Mouse (Mus musculus): ENCODE results near the gene Lcmt2. TPM values are rescaled to one million over a fixed set of nuclear protein-coding genes. Genes with fewer than 3 reads are reported as not detected.
"Not testable (repeated sequence)": the region's sequence is repeated elsewhere in the genome, so short reads cannot be mapped to it uniquely, and the experiment has no call there.

Gene Lcmt2
- polyA plus RNA-seq, 1 experiment from 2014 or later, result 23.3 TPM

GRCm38 (mm10) chr2:121128865-121129620 is 11.4 kb downstream of the Lcmt2 start:
- Histone ChIP-seq H3K9ac (replicated peaks; ENCODE audit: low read length) (no peak overlapping the region), H3K9me3 (ENCODE audit: control insufficient read depth, low read length) (no peaks in the 10 kb centered on the region), H3K36me3 (ENCODE audit: control insufficient read depth, insufficient read depth, low read length) (no peaks in the 10 kb centered on the region), H3K4me2 (ENCODE audit: low read length) (no peak overlapping the region), H3K4me1 (ENCODE audit: control insufficient read depth, insufficient read depth, low read length) (no peaks in the 10 kb centered on the region), H3K27ac (replicated peaks; ENCODE audit: low read depth, low read length) (no peak overlapping the region), H3K4me3 (replicated peaks; ENCODE audit: low read depth, low read length) (no peak overlapping the region), H3K27me3 (ENCODE audit: control insufficient read depth, insufficient read depth, low read length) (no peaks in the 10 kb centered on the region)
- 70% methylated on average over 9 of the region's 9 CpGs for WGBS
- DNase-seq, result no peak
- ATAC-seq (ENCODE audit: low FRiP score, low TSS enrichment), result no peak

GRCm38 (mm10) chr2:121127536-121127935 is 12.9 kb downstream of the Lcmt2 start:
- no peak overlapping the region for H3K4me3 ChIP-seq (replicated peaks; ENCODE audit: low read depth, low read length)
- no peak overlapping the region for H3K9ac ChIP-seq (replicated peaks; ENCODE audit: low read length)
- 85% methylated on average over 1 of the region's 1 CpGs for WGBS
- DNase-seq (no peak), ATAC-seq (ENCODE audit: low FRiP score, low TSS enrichment) (no peak)
- H3K27ac ChIP-seq (replicated peaks; ENCODE audit: low read depth, low read length), result no peak overlapping the region
- H3K4me1 ChIP-seq (ENCODE audit: control insufficient read depth, insufficient read depth, low read length), result no peaks in the 10 kb centered on the region
- no peak overlapping the region for H3K4me2 ChIP-seq (ENCODE audit: low read length)
- no peaks in the 10 kb centered on the region for H3K9me3 ChIP-seq (ENCODE audit: control insufficient read depth, low read length)
- no peaks in the 10 kb centered on the region for H3K27me3 ChIP-seq (ENCODE audit: control insufficient read depth, insufficient read depth, low read length)
- H3K36me3 ChIP-seq (ENCODE audit: control insufficient read depth, insufficient read depth, low read length), result no peaks in the 10 kb centered on the region

GRCm38 (mm10) chr2:121126302-121126701 is 14.2 kb downstream of the Lcmt2 start:
- not testable (repeated sequence) for H3K27me3 ChIP-seq (ENCODE audit: control insufficient read depth, insufficient read depth, low read length); H3K4me1 ChIP-seq (ENCODE audit: control insufficient read depth, insufficient read depth, low read length); DNase-seq; H3K4me2 ChIP-seq (ENCODE audit: low read length); H3K36me3 ChIP-seq (ENCODE audit: control insufficient read depth, insufficient read depth, low read length); H3K9me3 ChIP-seq (ENCODE audit: control insufficient read depth, low read length); H3K4me3 ChIP-seq (replicated peaks; ENCODE audit: low read depth, low read length); H3K9ac ChIP-seq (replicated peaks; ENCODE audit: low read length); H3K27ac ChIP-seq (replicated peaks; ENCODE audit: low read depth, low read length); ATAC-seq (ENCODE audit: low FRiP score, low TSS enrichment)
- 90% methylated on average over 5 of the region's 5 CpGs for WGBS

DNA sequence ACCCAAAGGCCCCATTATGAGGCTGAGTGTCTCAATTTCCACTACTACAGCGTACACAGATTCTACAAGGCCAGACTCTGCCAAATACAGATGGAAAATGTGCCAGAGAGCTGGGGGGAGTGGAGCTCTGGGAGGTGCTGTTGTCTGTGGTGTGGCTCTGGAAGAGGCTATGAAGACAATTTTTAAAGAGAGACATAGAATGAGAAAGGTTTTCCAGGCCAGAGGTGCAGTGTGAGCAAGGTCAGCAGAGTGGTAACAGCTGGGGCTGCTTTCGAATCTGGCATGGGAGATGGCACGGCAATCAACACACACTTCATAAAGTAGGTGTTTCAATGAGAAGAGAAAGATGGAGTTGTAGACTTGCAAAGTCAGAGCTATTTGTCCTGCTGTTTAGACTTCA is 21.2 kb downstream of the Lcmt2 start:
- ATAC-seq (ENCODE audit: low FRiP score, low TSS enrichment), result no peak
- 88% methylated on average over 3 of the region's 3 CpGs for WGBS

GRCm38 (mm10) chr2:121115418-121115817 is 25.0 kb downstream of the Lcmt2 start:
- no peaks in the 10 kb centered on the region for H3K36me3 ChIP-seq (ENCODE audit: control insufficient read depth, insufficient read depth, low read length)
- no peak overlapping the region for H3K4me2 ChIP-seq (ENCODE audit: low read length)
- no peak overlapping the region for H3K27ac ChIP-seq (replicated peaks; ENCODE audit: low read depth, low read length)
- H3K27me3 ChIP-seq (ENCODE audit: control insufficient read depth, insufficient read depth, low read length), result no peaks in the 10 kb centered on the region
- ATAC-seq (ENCODE audit: low FRiP score, low TSS enrichment) (no peak), DNase-seq (no peak)
- no peaks in the 10 kb centered on the region for H3K9me3 ChIP-seq (ENCODE audit: control insufficient read depth, low read length)
- H3K4me1 ChIP-seq (ENCODE audit: control insufficient read depth, insufficient read depth, low read length), result no peaks in the 10 kb centered on the region
- WGBS, result 86% methylated on average over 2 of the region's 2 CpGs
- no peak overlapping the region for H3K4me3 ChIP-seq (replicated peaks; ENCODE audit: low read depth, low read length)
- H3K9ac ChIP-seq (replicated peaks; ENCODE audit: low read length), result no peak overlapping the region

More for the DNA sequence above, 21.2 kb downstream of the Lcmt2 start:
- H3K9me3 ChIP-seq (ENCODE audit: control insufficient read depth, low read length), result no peaks in the 10 kb centered on the region
- H3K4me1 ChIP-seq (ENCODE audit: control insufficient read depth, insufficient read depth, low read length), result no peaks in the 10 kb centered on the region
- no peaks in the 10 kb centered on the region for H3K27me3 ChIP-seq (ENCODE audit: control insufficient read depth, insufficient read depth, low read length)
- DNase-seq, result no peak
- no peak overlapping the region for H3K27ac ChIP-seq (replicated peaks; ENCODE audit: low read depth, low read length)
- H3K9ac ChIP-seq (replicated peaks; ENCODE audit: low read length), result no peak overlapping the region
- H3K36me3 ChIP-seq (ENCODE audit: control insufficient read depth, insufficient read depth, low read length), result no peaks in the 10 kb centered on the region
- H3K4me2 ChIP-seq (ENCODE audit: low read length), result no peak overlapping the region
- no peak overlapping the region for H3K4me3 ChIP-seq (replicated peaks; ENCODE audit: low read depth, low read length)

- 90% methylated on average over 4 of the region's 4 CpGs for WGBS
- Histone ChIP-seq H3K9ac (replicated peaks; ENCODE audit: low read length) (no peak within 1 kb of the TSS), H3K9me3 (ENCODE audit: control insufficient read depth, low read length) (no peaks in the 10 kb centered on the region), H3K27me3 (ENCODE audit: control insufficient read depth, insufficient read depth, low read length) (no peaks in the 10 kb centered on the region), H3K4me1 (ENCODE audit: control insufficient read depth, insufficient read depth, low read length) (no peaks in the 10 kb centered on the region), H3K4me2 (ENCODE audit: low read length) (no peak within 1 kb of the TSS), H3K27ac (replicated peaks; ENCODE audit: low read depth, low read length) (no peak within 1 kb of the TSS), H3K36me3 (ENCODE audit: control insufficient read depth, insufficient read depth, low read length) (no peaks in the 10 kb centered on the region), H3K4me3 (replicated peaks; ENCODE audit: low read depth, low read length) (no peak within 1 kb of the TSS)
- ATAC-seq (ENCODE audit: low FRiP score, low TSS enrichment) (no peak), DNase-seq (no peak)
Observed at GRCm38 (mm10) chr2:121109695-121110094, 30.8 kb downstream of the Lcmt2 start, which contains the start of gene Tgm7. Gene Tgm7, minus strand, starts transcription at chr2:121109795.

GRCm38 (mm10) chr2:121105940-121106339 is 34.5 kb downstream of the Lcmt2 start:
- ATAC-seq (ENCODE audit: low FRiP score, low TSS enrichment) (no peak), DNase-seq (no peak)
- Histone ChIP-seq H3K4me2 (ENCODE audit: low read length) (no peak overlapping the region), H3K27ac (replicated peaks; ENCODE audit: low read depth, low read length) (no peak overlapping the region), H3K27me3 (ENCODE audit: control insufficient read depth, insufficient read depth, low read length) (no peaks in the 10 kb centered on the region), H3K4me3 (replicated peaks; ENCODE audit: low read depth, low read length) (no peak overlapping the region), H3K9ac (replicated peaks; ENCODE audit: low read length) (no peak overlapping the region), H3K36me3 (ENCODE audit: control insufficient read depth, insufficient read depth, low read length) (no peaks in the 10 kb centered on the region), H3K4me1 (ENCODE audit: control insufficient read depth, insufficient read depth, low read length) (no peaks in the 10 kb centered on the region), H3K9me3 (ENCODE audit: control insufficient read depth, low read length) (no peaks in the 10 kb centered on the region)

DNA sequence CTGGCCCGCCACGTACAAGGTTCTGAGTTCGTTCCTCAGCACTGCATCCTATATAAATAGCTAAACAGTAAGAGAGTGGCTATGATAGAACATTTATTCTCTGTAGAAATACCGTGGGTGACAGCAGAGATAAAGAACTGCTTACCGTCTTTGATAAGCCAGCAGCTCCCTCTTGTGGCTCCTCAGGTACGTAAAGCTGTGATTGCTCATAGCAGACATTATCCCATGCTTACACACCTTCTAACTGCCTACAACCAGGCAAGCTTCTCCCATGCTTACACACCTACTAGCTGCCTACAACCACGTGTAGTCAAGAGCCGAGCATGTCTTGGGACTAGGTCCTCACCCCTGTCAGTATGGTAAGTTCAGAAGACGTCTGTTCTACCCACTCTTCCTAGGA is 38.4 kb downstream of the Lcmt2 start:
- Histone ChIP-seq H3K9ac (replicated peaks; ENCODE audit: low read length) (no peak overlapping the region), H3K4me1 (ENCODE audit: control insufficient read depth, insufficient read depth, low read length) (no peaks in the 10 kb centered on the region), H3K4me3 (replicated peaks; ENCODE audit: low read depth, low read length) (no peak overlapping the region), H3K36me3 (ENCODE audit: control insufficient read depth, insufficient read depth, low read length) (no peaks in the 10 kb centered on the region), H3K9me3 (ENCODE audit: control insufficient read depth, low read length) (no peaks in the 10 kb centered on the region), H3K27ac (replicated peaks; ENCODE audit: low read depth, low read length) (no peak overlapping the region), H3K27me3 (ENCODE audit: control insufficient read depth, insufficient read depth, low read length) (no peaks in the 10 kb centered on the region), H3K4me2 (ENCODE audit: low read length) (no peak overlapping the region)
- 24% methylated on average over 9 of the region's 9 CpGs for WGBS
- no peak for ATAC-seq (ENCODE audit: low FRiP score, low TSS enrichment)
- peak; percentile 88 for DNase-seq

GRCm38 (mm10) chr2:121089751-121090150 is 50.7 kb downstream of the Lcmt2 start:
- H3K9me3 ChIP-seq (ENCODE audit: control insufficient read depth, low read length), result no peaks in the 10 kb centered on the region
- H3K4me3 ChIP-seq (replicated peaks; ENCODE audit: low read depth, low read length), result no peak overlapping the region
- H3K4me1 ChIP-seq (ENCODE audit: control insufficient read depth, insufficient read depth, low read length), result no peaks in the 10 kb centered on the region
- no peak for ATAC-seq (ENCODE audit: low FRiP score, low TSS enrichment)
- H3K4me2 ChIP-seq (ENCODE audit: low read length), result no peak overlapping the region
- no peaks in the 10 kb centered on the region for H3K27me3 ChIP-seq (ENCODE audit: control insufficient read depth, insufficient read depth, low read length)
- WGBS, result 71% methylated on average over 4 of the region's 4 CpGs
- no peaks in the 10 kb centered on the region for H3K36me3 ChIP-seq (ENCODE audit: control insufficient read depth, insufficient read depth, low read length)
- H3K27ac ChIP-seq (replicated peaks; ENCODE audit: low read depth, low read length), result no peak overlapping the region
- H3K9ac ChIP-seq (replicated peaks; ENCODE audit: low read length), result no peak overlapping the region
- no peak for DNase-seq
